Mouse (Mus musculus) neural tube, embryonic 15.5 days (tissue): Measurements from ENCODE around the gene 4833439L19Rik. TPM values are rescaled to one million over a fixed set of nuclear protein-coding genes. Genes with fewer than 3 reads are reported as not detected.

ENCODE experiments used
- ATAC-seq: fragments of 200-750 bp; cut with Nextera tagmentation; 2 replicates; pipeline ENCODE4 v1.8.0; 2017; ENCODE audit warnings: mild to moderate bottlenecking, moderate TSS enrichment, moderate library complexity; ENCODE audit not compliant: low FRiP score
- H3K27ac ChIP-seq: fragments of 300-500 bp; sonication (generic); replicated peaks from 2 replicates; pipeline ENCODE4 v1.5.1; 2015; ENCODE audit warnings: mild to moderate bottlenecking, inconsistent platforms
- H3K27me3 ChIP-seq: fragments of 300-500 bp; sonication (generic); replicated peaks from 2 replicates; pipeline ENCODE4 v1.6.1; 2015; ENCODE audit warnings: inconsistent platforms
- H3K36me3 ChIP-seq: fragments of 300-500 bp; sonication (generic); 2 replicates; pipeline ENCODE4 v1.6.1; 2015; ENCODE audit warnings: inconsistent platforms
- H3K4me1 ChIP-seq: fragments of 300-500 bp; sonication (generic); 2 replicates; pipeline ENCODE4 v1.6.1; 2015; ENCODE audit warnings: inconsistent platforms
- H3K4me2 ChIP-seq: fragments of 300-500 bp; sonication (generic); 2 replicates; pipeline ENCODE4 v1.6.1; 2015; ENCODE audit warnings: inconsistent platforms, mild to moderate bottlenecking, moderate library complexity
- H3K4me3 ChIP-seq: fragments of 300-500 bp; sonication (generic); replicated peaks from 2 replicates; pipeline ENCODE4 v1.5.1; 2015; ENCODE audit warnings: mild to moderate bottlenecking, inconsistent platforms
- H3K9ac ChIP-seq: fragments of 300-500 bp; sonication (generic); replicated peaks from 2 replicates; pipeline ENCODE4 v1.6.1; 2015; ENCODE audit warnings: mild to moderate bottlenecking, inconsistent platforms
- H3K9me3 ChIP-seq: fragments of 300-500 bp; sonication (generic); replicated peaks from 2 replicates; pipeline ENCODE4 v1.6.1; 2016; ENCODE audit warnings: inconsistent platforms
- WGBS: fragments of 180-500 bp; shearing (Covaris S2); methylation state at CpG from one replicate; pipeline ENCODE4 v1.1.7; 2015; ENCODE audit warnings: mixed read lengths; 5-methylcytosine and 5-hydroxymethylcytosine counted together
- polyA plus RNA-seq: library from polyadenylated mRNA; unstranded; fragments of >200 nt; fragmentation: Nextera tagmentation; extraction: Ambion mirVana; gene quantifications from 2 replicates; pipeline ENCODE4 v1.2.1, GENCODE M21; 2015

4833439L19Rik gene
- polyA plus RNA-seq, 1 experiment from 2014 or later = 220 TPM

GRCm38 (mm10) chr13:54577652-54578507, 12.6 kb upstream of the 4833439L19Rik start:
- Histone ChIP-seq H3K4me2 (peak overlapping the region; percentile 11; the same call in 1 of the 2 replicates), H3K4me3 (no peak overlapping the region), H3K27me3 (no peaks in the 10 kb centered on the region), H3K9ac (no peak overlapping the region; the same call in 1 of the 2 replicates), H3K9me3 (no peaks in the 10 kb centered on the region), H3K27ac (no peak overlapping the region), H3K36me3 (peaks cover 51% of the 10 kb centered on the region), H3K4me1 (peaks cover 46% of the 10 kb centered on the region)
- 78% methylated on average over 21 of the region's 21 CpGs for WGBS
- no peak for ATAC-seq

GRCm38 (mm10) chr13:54575489-54575888, 10.3 kb upstream of the 4833439L19Rik start:
- no peaks in the 10 kb centered on the region for H3K9me3 ChIP-seq
- H3K27ac ChIP-seq = peak overlapping the region; percentile 86
- no peaks in the 10 kb centered on the region for H3K27me3 ChIP-seq
- H3K4me1 ChIP-seq = peaks cover 42% of the 10 kb centered on the region
- H3K4me3 ChIP-seq = peak overlapping the region; percentile 100
- H3K9ac ChIP-seq = peak overlapping the region; percentile 97
- H3K4me2 ChIP-seq = peak overlapping the region; percentile 88
- WGBS = 3% methylated on average over 19 of the region's 19 CpGs
- peak; percentile 26; the same call in 1 of the 2 replicates for ATAC-seq
- peaks cover 30% of the 10 kb centered on the region for H3K36me3 ChIP-seq

GRCm38 (mm10) chr13:54574854-54575481, 9.7 kb upstream of the 4833439L19Rik start, which contains the start of gene Arl10:
Gene Arl10, plus strand, starts transcription at chr13:54575015.
- Histone ChIP-seq H3K36me3 (peaks cover 27% of the 10 kb centered on the region), H3K27me3 (no peaks in the 10 kb centered on the region), H3K4me2 (peak within 1 kb of the TSS; percentile 88), H3K27ac (peak within 1 kb of the TSS; percentile 86), H3K9ac (peak within 1 kb of the TSS; percentile 97), H3K4me3 (peak within 1 kb of the TSS; percentile 100), H3K9me3 (no peaks in the 10 kb centered on the region), H3K4me1 (peaks cover 42% of the 10 kb centered on the region)
- ATAC-seq = peak; percentile 92
- WGBS = under 1% methylated on average over 54 of the region's 55 CpGs

GRCm38 (mm10) chr13:54572621-54573020, 7.4 kb upstream of the 4833439L19Rik start:
- Histone ChIP-seq H3K4me1 (peaks cover 29% of the 10 kb centered on the region), H3K4me2 (no peak overlapping the region), H3K4me3 (no peak overlapping the region), H3K9ac (no peak overlapping the region), H3K27ac (no peak overlapping the region), H3K36me3 (peaks cover 9% of the 10 kb centered on the region), H3K9me3 (no peaks in the 10 kb centered on the region), H3K27me3 (no peaks in the 10 kb centered on the region)
- ATAC-seq = no peak
- 84% methylated on average over 4 of the region's 4 CpGs for WGBS

- WGBS = 26% methylated on average over 2 of the region's 2 CpGs
- Histone ChIP-seq H3K27ac (no peak overlapping the region), H3K4me1 (peaks cover 19% of the 10 kb centered on the region), H3K9ac (no peak overlapping the region), H3K36me3 (peaks cover 1% of the 10 kb centered on the region; the same call in 1 of the 2 replicates), H3K9me3 (no peaks in the 10 kb centered on the region), H3K4me2 (no peak overlapping the region), H3K27me3 (no peaks in the 10 kb centered on the region), H3K4me3 (no peak overlapping the region)
- ATAC-seq = no peak
These were observed 6.4 kb upstream of the 4833439L19Rik start for GRCm38 (mm10) chr13:54571637-54572036.

- Histone ChIP-seq H3K4me3 (no peak overlapping the region), H3K27me3 (no peaks in the 10 kb centered on the region), H3K36me3 (no peaks in the 10 kb centered on the region), H3K27ac (no peak overlapping the region), H3K4me1 (peaks cover 13% of the 10 kb centered on the region), H3K9ac (no peak overlapping the region), H3K9me3 (no peaks in the 10 kb centered on the region), H3K4me2 (no peak overlapping the region)
- WGBS = 86% methylated on average over 4 of the region's 4 CpGs
- no peak for ATAC-seq
These were observed 5.5 kb upstream of the 4833439L19Rik start for GRCm38 (mm10) chr13:54570736-54571135.

- no peak for ATAC-seq
- WGBS = 43% methylated on average over 1 of the region's 1 CpGs
- Histone ChIP-seq H3K36me3 (no peaks in the 10 kb centered on the region), H3K27ac (no peak overlapping the region), H3K9ac (no peak overlapping the region), H3K9me3 (no peaks in the 10 kb centered on the region), H3K4me2 (no peak overlapping the region), H3K4me3 (no peak overlapping the region), H3K27me3 (no peaks in the 10 kb centered on the region), H3K4me1 (peaks cover 11% of the 10 kb centered on the region)
These were observed 4.0 kb upstream of the 4833439L19Rik start for GRCm38 (mm10) chr13:54569282-54569681.

- no peak overlapping the region for H3K9ac ChIP-seq
- ATAC-seq = no peak
These were observed 3.1 kb upstream of the 4833439L19Rik start for GRCm38 (mm10) chr13:54568380-54568779.

GRCm38 (mm10) chr13:54565594-54566345, 535 bp upstream of the 4833439L19Rik start:
- H3K4me1 ChIP-seq = peaks cover 22% of the 10 kb centered on the region
- H3K9ac ChIP-seq = peak overlapping the region; percentile 96
- peak overlapping the region; percentile 99 for H3K4me3 ChIP-seq
- peaks cover 22% of the 10 kb centered on the region for H3K36me3 ChIP-seq
- peak overlapping the region; percentile 85 for H3K4me2 ChIP-seq
- no peaks in the 10 kb centered on the region for H3K27me3 ChIP-seq
- no peaks in the 10 kb centered on the region for H3K9me3 ChIP-seq
- ATAC-seq = peak; percentile 64
- WGBS = 57% methylated on average over 8 of the region's 8 CpGs
- H3K27ac ChIP-seq = peak overlapping the region; percentile 88

More at GRCm38 (mm10) chr13:54568380-54568779, 3.1 kb upstream of the 4833439L19Rik start:
- WGBS = 42% methylated on average over 5 of the region's 5 CpGs
- Histone ChIP-seq H3K9me3 (no peaks in the 10 kb centered on the region), H3K4me2 (no peak overlapping the region), H3K27me3 (no peaks in the 10 kb centered on the region), H3K27ac (no peak overlapping the region), H3K4me3 (no peak overlapping the region), H3K36me3 (no peaks in the 10 kb centered on the region), H3K4me1 (peaks cover 16% of the 10 kb centered on the region)

- H3K4me1 ChIP-seq = peaks cover 22% of the 10 kb centered on the region
- H3K9me3 ChIP-seq = no peaks in the 10 kb centered on the region
- peaks cover 34% of the 10 kb centered on the region for H3K36me3 ChIP-seq
- peak overlapping the region; percentile 85 for H3K4me2 ChIP-seq
- peak; percentile 69 for ATAC-seq
- H3K4me3 ChIP-seq = peak overlapping the region; percentile 99
- 15% methylated on average over 38 of the region's 45 CpGs for WGBS
- H3K27ac ChIP-seq = peak overlapping the region; percentile 88
- H3K27me3 ChIP-seq = no peaks in the 10 kb centered on the region
- peak overlapping the region; percentile 96 for H3K9ac ChIP-seq
These were observed 719 bp downstream of the 4833439L19Rik start for GRCm38 (mm10) chr13:54564232-54565200.
